Mouse (Mus musculus) forebrain, embryonic 15.5 days (tissue): ENCODE data around the gene Yjefn3. TPM values are rescaled to one million over a fixed set of nuclear protein-coding genes. Genes with fewer than 3 reads are reported as not detected.

Experiments used
- ATAC-seq: fragments of 200-750 bp; cut with Nextera tagmentation; replicated peaks from 2 replicates; pipeline ENCODE4 v1.8.0; 2017; ENCODE audit warnings: mild to moderate bottlenecking, moderate TSS enrichment, moderate library complexity
- H3K27ac ChIP-seq: fragments of 300-500 bp; sonication (generic); replicated peaks from 2 replicates; pipeline ENCODE4 v1.5.1; 2015; ENCODE audit warnings: mild to moderate bottlenecking, inconsistent platforms
- H3K27me3 ChIP-seq: fragments of 300-500 bp; sonication (generic); 2 replicates; pipeline ENCODE4 v1.6.1; 2015; ENCODE audit warnings: inconsistent platforms
- H3K36me3 ChIP-seq: fragments of 300-500 bp; sonication (generic); 2 replicates; pipeline ENCODE4 v1.6.1; 2015; ENCODE audit warnings: mild to moderate bottlenecking, inconsistent platforms
- H3K4me1 ChIP-seq: fragments of 300-500 bp; sonication (generic); 2 replicates; pipeline ENCODE4 v1.6.1; 2015; ENCODE audit warnings: inconsistent platforms
- H3K4me2 ChIP-seq: fragments of 300-500 bp; sonication (generic); replicated peaks from 2 replicates; pipeline ENCODE4 v1.6.1; 2015; ENCODE audit warnings: mild to moderate bottlenecking, inconsistent platforms
- H3K4me3 ChIP-seq: fragments of 300-500 bp; sonication (generic); 2 replicates; pipeline ENCODE4 v1.5.1; 2015; ENCODE audit warnings: mild to moderate bottlenecking, inconsistent platforms
- H3K9ac ChIP-seq: fragments of 300-500 bp; sonication (generic); replicated peaks from 2 replicates; pipeline ENCODE4 v1.6.1; 2015; ENCODE audit warnings: mild to moderate bottlenecking, inconsistent platforms
- H3K9me3 ChIP-seq: fragments of 300-500 bp; sonication (generic); 2 replicates; pipeline ENCODE4 v1.6.1; 2016; ENCODE audit warnings: inconsistent platforms
- WGBS: fragments of 180-500 bp; shearing (Covaris S2); methylation state at CpG from one replicate; pipeline ENCODE4 v1.1.7; 2015; ENCODE audit warnings: mixed read lengths; 5-methylcytosine and 5-hydroxymethylcytosine counted together
- polyA plus RNA-seq: library from polyadenylated mRNA; unstranded; fragments of >200 nt; fragmentation: Nextera tagmentation; extraction: Ambion mirVana; gene quantifications from 2 replicates; pipeline ENCODE4 v1.2.1, GENCODE M21; 2015

Gene Yjefn3
- polyA plus RNA-seq, 1 experiment from 2014 or later, result 8.9 TPM

DNA sequence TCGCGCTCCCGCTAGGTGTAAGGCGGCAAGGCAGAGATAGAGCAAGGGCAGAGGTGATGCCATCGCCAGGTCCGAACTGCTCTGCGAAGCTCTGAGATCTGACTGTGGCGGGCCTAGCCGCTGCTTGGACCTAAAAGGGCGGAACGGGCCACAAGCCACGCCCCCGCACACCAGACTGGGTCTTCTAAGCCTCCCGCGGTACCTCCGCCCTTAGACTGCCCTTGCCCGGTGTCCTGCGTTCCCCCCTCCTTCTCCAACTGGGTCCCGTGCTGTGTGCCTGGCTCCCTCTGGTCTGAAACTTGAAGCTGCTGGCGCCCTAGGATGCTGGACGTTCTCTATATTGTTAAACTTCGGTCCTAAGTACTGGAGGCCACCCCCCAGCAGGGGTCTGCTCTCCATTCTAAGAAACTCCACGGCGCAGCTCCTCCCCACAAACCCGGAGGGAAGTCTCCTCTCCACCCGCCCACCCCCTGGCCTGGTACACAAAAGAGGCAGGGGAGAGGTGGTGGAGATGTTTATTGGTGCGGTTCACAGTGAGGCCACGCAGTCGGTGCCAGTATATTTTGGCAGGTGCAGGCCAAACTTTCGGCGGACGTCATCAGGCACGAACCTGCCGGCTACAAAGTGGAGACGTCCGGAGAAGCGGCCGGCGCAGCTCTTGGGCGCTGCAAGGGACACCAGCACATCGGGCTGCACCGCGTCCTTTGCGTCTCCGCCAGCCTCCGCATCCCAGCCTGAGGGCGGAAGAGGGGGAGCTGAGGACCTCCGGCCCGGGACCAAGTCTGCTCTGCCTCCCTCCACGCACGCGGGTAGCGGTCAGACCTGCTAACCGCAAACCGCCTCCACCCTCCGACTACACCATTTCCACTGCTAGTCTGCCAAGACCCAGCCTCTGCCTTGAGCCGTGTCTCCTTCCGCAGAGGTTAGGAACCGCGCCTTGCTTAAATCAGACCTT is 14.9 kb downstream of the Yjefn3 start, which contains the start of gene Cilp2:
Gene Cilp2, minus strand, starts transcription at position 399 of the 955 bp plus-strand sequence.
- no peak within 1 kb of the TSS for H3K27ac ChIP-seq
- H3K4me1 ChIP-seq, result peaks cover 52% of the 10 kb centered on the region
- peaks cover 83% of the 10 kb centered on the region for H3K27me3 ChIP-seq
- no peaks in the 10 kb centered on the region for H3K9me3 ChIP-seq
- no peak for ATAC-seq
- no peaks in the 10 kb centered on the region for H3K36me3 ChIP-seq
- peak within 1 kb of the TSS; percentile 29; the same call in 1 of the 2 replicates for H3K9ac ChIP-seq
- peak within 1 kb of the TSS; percentile 41 for H3K4me2 ChIP-seq
- under 1% methylated on average over 60 of the region's 60 CpGs for whole genome bisulfite sequencing
- H3K4me3 ChIP-seq, result peak within 1 kb of the TSS; percentile 27

DNA sequence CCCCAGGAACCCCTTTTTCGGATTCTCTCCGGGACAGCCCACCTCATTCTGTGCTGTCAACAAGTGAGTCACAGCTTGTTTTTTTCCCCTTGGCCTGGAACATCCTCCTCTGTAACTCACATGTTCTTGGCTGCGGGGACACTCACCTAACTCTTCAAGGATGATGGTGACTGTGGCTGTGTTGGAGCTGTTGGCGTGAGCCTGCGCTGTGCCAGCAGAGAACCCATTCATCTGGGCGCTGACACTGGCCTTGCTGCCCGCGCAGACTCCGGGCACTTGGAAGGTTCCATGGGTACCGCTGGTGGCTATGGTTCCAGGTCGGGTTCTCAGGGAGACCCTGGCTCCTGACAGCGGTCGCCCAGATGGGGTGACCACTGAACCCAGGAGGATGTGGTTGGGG is 18.4 kb downstream of the Yjefn3 start:
- Histone ChIP-seq H3K27me3 (peaks cover 98% of the 10 kb centered on the region), H3K4me2 (no peak overlapping the region), H3K36me3 (no peaks in the 10 kb centered on the region), H3K27ac (no peak overlapping the region), H3K9ac (no peak overlapping the region), H3K9me3 (no peaks in the 10 kb centered on the region), H3K4me3 (no peak overlapping the region), H3K4me1 (peaks cover 56% of the 10 kb centered on the region)
- 56% methylated on average over 13 of the region's 13 CpGs for WGBS
- no peak for ATAC-seq

DNA sequence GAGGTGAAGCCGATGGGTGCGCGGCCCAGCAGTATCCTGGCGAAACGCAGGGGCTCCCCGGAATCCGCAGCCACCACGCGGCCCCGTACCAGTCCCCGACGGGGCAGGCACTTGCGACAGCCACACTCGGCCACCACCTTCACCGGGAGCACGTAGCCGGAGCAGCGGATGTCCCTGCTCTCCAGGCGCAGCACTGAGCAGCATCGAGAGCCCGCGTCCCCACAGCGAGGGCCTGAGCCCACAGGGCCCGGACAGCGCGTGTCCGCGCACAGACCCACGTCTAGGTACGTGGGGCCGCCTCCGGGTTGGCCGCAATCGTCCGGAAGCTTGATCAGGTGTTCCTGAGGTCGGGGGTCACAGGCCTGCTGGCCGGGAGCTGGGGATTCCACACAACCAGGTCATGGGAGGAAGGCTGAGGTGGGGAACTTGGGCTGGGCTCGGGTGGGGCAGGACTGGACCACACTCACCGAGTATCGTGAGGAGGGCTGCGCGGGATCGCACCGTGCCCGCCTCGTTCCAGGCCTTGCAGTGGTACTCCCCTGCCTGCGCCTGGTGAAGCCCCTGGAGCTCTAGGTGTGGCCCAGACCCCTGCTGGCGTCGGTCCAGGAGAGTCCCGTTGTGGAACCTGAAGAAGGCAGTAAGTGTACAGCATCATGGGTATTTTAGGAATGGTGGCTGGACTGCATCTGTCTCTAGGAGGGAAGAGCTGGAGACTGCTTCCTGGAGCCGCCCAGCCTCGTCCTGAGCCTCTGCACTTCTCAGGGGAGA is 19.5 kb downstream of the Yjefn3 start:
- H3K4me3 ChIP-seq, result peak overlapping the region; percentile 46
- peak overlapping the region; percentile 50; the same call in 1 of the 2 replicates for H3K4me2 ChIP-seq
- 9% methylated on average over 52 of the region's 52 CpGs for WGBS
- no peak overlapping the region for H3K9ac ChIP-seq
- H3K27me3 ChIP-seq, result peaks cover 86% of the 10 kb centered on the region
- H3K27ac ChIP-seq, result no peak overlapping the region
- peaks cover 45% of the 10 kb centered on the region for H3K4me1 ChIP-seq
- ATAC-seq, result 0 out of 2 replicates have a peak, but pooled peaks have one; percentile 3
- H3K36me3 ChIP-seq, result no peaks in the 10 kb centered on the region
- no peaks in the 10 kb centered on the region for H3K9me3 ChIP-seq

DNA sequence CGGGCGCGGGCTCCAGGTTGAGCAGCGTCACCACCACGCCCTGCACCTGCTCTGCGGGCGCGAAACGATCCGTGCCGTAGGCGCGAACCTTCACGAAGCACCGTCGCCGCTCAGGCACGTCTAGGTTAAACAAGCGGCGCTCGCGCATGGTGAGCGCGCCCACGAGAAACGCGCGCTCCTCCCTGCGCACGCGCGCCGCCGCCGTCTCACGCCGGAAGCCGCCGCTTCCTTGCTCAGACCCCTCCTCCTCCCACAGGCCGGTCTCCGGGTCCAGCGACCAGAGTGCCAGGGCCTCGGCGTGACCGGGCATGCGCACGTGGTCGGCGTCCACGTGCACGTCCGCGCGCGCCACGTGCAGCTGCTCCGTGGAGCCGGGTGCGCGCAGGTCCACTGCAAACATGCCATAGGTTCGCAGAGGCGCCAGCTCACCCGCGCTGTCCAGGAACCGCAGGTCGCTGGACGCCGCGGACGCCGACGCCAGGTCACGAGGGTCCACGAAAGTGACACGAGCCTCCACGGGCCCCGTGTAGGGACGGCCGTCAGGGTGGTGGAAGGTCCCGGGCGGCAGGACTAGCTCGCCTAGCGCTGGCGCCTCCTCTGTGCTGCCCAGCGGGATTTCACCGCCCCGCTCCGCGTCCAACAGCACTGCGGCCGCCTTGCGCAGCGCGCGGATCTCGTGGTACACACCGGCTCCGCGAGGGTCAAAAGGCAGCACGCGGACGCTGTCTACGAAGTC is 20.3 kb downstream of the Yjefn3 start:
- Histone ChIP-seq H3K27ac (no peak overlapping the region), H3K4me3 (peak overlapping the region; percentile 46), H3K9ac (peak overlapping the region; percentile 29), H3K4me1 (peaks cover 37% of the 10 kb centered on the region), H3K27me3 (peaks cover 78% of the 10 kb centered on the region), H3K4me2 (peak overlapping the region; percentile 50), H3K9me3 (no peaks in the 10 kb centered on the region), H3K36me3 (no peaks in the 10 kb centered on the region)
- peak; percentile 60 for ATAC-seq
- 6% methylated on average over 98 of the region's 103 CpGs for WGBS

DNA sequence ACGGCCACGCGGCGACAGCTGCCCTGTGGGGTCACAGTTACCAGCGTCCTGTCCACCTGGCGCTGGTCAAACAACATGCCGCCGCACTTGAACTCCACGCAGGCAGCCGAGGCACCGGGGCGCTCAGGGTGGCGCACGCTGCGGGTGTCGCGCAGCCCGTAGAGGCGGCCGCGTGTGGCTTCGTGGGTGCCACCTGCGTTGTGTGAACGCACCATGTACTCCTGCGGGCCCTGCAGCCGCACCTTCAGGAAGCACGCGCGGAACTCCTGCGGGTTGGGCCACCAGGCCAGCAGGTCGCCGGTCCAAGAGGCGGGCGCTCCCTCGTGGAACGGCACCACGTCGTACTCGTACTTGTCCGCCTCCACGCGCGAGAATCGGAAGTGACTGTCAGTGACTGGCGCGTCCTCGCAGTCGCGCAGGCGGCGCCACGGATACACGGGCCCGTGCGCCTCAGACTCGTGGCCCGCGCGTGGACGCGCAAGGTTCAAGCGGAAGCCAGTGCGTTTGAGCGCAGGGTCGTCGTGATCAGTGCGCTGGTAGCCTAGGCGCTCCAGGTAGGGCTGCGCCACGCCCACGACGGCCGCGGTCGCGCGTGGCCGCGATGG is 21.1 kb downstream of the Yjefn3 start:
- Histone ChIP-seq H3K9ac (peak overlapping the region; percentile 29; the same call in 1 of the 2 replicates), H3K36me3 (no peaks in the 10 kb centered on the region), H3K27me3 (peaks cover 74% of the 10 kb centered on the region), H3K9me3 (no peaks in the 10 kb centered on the region), H3K4me1 (peaks cover 30% of the 10 kb centered on the region), H3K27ac (no peak overlapping the region), H3K4me2 (peak overlapping the region; percentile 50), H3K4me3 (peak overlapping the region; percentile 46)
- ATAC-seq, result peak; percentile 29
- 20% methylated on average over 79 of the region's 79 CpGs for WGBS

DNA sequence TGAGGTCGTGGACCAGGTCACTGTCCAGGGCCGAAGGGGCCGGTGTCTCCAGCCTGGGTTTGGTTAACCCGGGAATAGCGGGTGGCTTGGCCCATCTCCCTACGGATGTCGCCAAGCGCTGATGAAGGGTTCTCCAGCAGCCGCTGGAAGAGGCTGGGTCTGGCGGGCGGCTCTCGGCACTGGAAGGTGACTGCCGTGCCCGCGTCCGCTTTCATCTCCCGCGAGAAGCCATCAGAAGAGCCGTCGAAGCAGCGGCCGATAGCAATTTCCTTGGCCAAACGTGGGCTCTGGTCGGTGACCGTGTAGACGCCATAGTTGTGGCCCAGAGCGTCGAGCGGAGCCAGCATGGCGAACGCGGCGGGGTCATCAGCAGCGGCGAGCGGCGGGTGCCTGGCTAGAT is 21.7 kb downstream of the Yjefn3 start:
- no peak overlapping the region for H3K27ac ChIP-seq
- peak overlapping the region; percentile 46 for H3K4me3 ChIP-seq
- peaks cover 68% of the 10 kb centered on the region for H3K27me3 ChIP-seq
- peak overlapping the region; percentile 50 for H3K4me2 ChIP-seq
- no peak overlapping the region for H3K9ac ChIP-seq
- no peaks in the 10 kb centered on the region for H3K36me3 ChIP-seq
- H3K9me3 ChIP-seq, result no peaks in the 10 kb centered on the region
- H3K4me1 ChIP-seq, result peaks cover 26% of the 10 kb centered on the region
- no peak for ATAC-seq
- WGBS, result 11% methylated on average over 37 of the region's 37 CpGs

DNA sequence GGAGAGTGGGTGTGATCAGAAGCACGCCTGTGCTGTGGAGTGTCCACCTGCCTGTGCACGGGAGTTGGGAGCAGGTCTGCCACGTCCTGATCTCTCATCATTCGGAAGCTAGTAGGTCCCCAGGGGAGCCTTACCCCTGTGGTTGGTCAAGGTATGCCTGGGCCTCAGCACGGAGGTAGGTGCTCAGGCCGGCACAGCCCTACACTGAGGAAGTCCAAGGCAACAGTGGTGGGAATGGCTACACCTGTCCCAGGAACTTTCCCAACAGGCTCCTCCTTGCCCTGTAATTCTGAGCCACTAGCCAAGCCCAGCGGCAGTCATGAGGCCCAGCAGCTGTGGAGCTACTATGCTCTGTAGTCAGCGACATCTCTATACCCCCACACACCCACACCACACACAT is 22.8 kb downstream of the Yjefn3 start:
- H3K4me2 ChIP-seq, result no peak overlapping the region
- 65% methylated on average over 8 of the region's 8 CpGs for WGBS
- H3K4me3 ChIP-seq, result no peak overlapping the region
- no peak overlapping the region for H3K27ac ChIP-seq
- peaks cover 57% of the 10 kb centered on the region for H3K27me3 ChIP-seq
- H3K36me3 ChIP-seq, result no peaks in the 10 kb centered on the region
- no peaks in the 10 kb centered on the region for H3K9me3 ChIP-seq
- H3K9ac ChIP-seq, result no peak overlapping the region
- peaks cover 23% of the 10 kb centered on the region for H3K4me1 ChIP-seq
- no peak for ATAC-seq

DNA sequence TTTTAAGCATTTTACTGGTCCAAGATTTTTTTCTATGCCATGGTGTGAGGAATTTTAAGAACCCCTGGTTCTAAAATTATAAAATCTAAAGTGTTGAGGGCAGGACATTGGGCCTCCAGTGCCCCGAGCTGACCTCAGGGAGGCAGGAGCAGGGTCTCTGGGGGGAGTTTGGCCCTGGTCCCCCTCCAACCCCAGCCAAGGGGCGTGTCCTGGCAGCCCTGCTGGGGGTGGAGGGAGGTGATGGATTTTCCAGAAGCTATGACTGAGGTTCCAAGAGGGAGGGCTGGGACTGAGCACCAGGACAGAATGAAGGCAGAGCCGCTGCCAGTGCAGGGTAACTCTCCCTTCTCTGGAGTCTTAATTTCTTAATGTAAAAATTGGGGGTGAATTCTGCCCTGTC is 24.5 kb downstream of the Yjefn3 start:
- ATAC-seq, result no peak
- peaks cover 23% of the 10 kb centered on the region for H3K4me1 ChIP-seq
- no peak overlapping the region for H3K4me2 ChIP-seq
- H3K36me3 ChIP-seq, result no peaks in the 10 kb centered on the region
- peaks cover 40% of the 10 kb centered on the region for H3K27me3 ChIP-seq
- H3K4me3 ChIP-seq, result no peak overlapping the region
- no peak overlapping the region for H3K27ac ChIP-seq
- no peak overlapping the region for H3K9ac ChIP-seq
- H3K9me3 ChIP-seq, result no peaks in the 10 kb centered on the region
- 57% methylated on average over 3 of the region's 3 CpGs for WGBS

DNA sequence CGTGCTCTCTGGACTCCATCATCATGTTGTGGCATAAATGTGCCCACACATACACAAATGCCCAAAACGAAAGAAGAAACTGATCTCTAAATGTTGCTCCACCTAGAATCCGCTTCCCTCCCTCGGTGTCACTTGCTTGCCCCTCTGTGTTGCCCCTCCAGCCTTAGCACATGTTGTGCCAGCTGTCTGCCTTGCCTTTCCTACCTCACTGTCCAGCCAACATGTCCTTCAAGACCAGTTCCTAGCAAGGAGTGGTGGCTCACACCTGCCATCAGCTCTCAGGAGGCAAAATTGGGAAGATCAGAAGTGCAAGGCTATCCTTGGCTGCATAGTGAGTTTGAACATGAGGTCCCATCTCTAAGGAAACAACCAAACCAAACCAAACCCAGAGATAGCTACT is 25.1 kb downstream of the Yjefn3 start:
- no peaks in the 10 kb centered on the region for H3K36me3 ChIP-seq
- no peak overlapping the region for H3K27ac ChIP-seq
- H3K4me3 ChIP-seq, result no peak overlapping the region
- H3K4me1 ChIP-seq, result peaks cover 21% of the 10 kb centered on the region
- no peaks in the 10 kb centered on the region for H3K9me3 ChIP-seq
- no peak overlapping the region for H3K4me2 ChIP-seq
- H3K27me3 ChIP-seq, result peaks cover 34% of the 10 kb centered on the region
- ATAC-seq, result no peak
- H3K9ac ChIP-seq, result no peak overlapping the region
- WGBS, result 80% methylated on average over 4 of the region's 4 CpGs

DNA sequence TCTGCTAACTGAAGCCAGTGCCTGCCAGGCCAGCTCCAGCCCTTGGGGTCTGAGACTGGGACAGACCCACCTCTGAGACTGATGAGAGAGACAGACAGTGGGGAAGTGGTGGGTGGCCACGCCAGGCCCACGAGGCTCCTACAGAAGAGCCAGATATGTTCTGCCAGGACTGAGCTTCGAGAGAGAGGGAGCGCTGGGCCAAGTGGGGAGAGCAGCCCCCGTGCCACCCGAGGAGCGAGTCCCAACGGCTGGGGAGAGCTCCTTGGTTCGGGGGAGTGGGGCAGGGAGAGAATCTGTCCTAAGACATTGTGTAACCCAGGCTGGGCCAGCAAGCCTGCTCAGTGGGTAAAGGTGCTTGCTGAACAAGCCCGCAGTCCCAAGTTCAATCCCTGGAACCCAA is 25.5 kb downstream of the Yjefn3 start:
- WGBS, result 81% methylated on average over 10 of the region's 10 CpGs
- H3K27ac ChIP-seq, result no peak overlapping the region
- no peak for ATAC-seq
- no peak overlapping the region for H3K9ac ChIP-seq
- H3K4me1 ChIP-seq, result peaks cover 16% of the 10 kb centered on the region
- no peaks in the 10 kb centered on the region for H3K36me3 ChIP-seq
- no peak overlapping the region for H3K4me3 ChIP-seq
- H3K4me2 ChIP-seq, result no peak overlapping the region
- H3K9me3 ChIP-seq, result no peaks in the 10 kb centered on the region
- H3K27me3 ChIP-seq, result peaks cover 30% of the 10 kb centered on the region

DNA sequence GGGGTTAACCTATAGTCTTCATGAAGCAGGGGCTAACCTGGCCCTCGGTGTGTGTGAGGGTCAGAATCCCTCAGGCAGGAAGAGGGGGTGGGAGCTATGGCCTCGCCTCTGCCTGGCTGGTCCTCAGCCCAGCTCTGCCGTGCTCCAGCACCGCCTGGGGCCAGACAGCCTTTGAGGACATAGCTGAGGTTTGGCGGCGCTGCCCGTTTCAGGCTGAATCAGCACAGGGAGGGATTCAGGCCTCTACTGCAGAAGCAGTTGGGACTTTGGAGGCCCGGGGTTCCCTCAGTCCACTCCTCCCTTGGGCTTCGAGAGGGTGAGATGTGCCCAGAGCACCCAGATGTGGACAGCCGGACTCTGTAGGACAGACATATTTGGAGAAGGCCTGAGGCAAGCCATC is 26.4 kb downstream of the Yjefn3 start:
- Histone ChIP-seq H3K27me3 (peaks cover 21% of the 10 kb centered on the region), H3K4me3 (no peak overlapping the region), H3K27ac (no peak overlapping the region), H3K9me3 (no peaks in the 10 kb centered on the region), H3K9ac (no peak overlapping the region), H3K4me2 (no peak overlapping the region), H3K36me3 (no peaks in the 10 kb centered on the region), H3K4me1 (peaks cover 8% of the 10 kb centered on the region)
- 46% methylated on average over 10 of the region's 10 CpGs for WGBS
- no peak for ATAC-seq
